Mouse (Mus musculus): ENCODE measurements at regions not wholly inside any gene's neighbourhood (a gene's known extent, or its start where the extent isn't known, plus 50 kb on each side); places are given as distances from the start of the nearest gene placed in this dataset.
A peak's percentile ranks its signal among the peaks of the same experiment; 100 is the strongest.

DNA sequence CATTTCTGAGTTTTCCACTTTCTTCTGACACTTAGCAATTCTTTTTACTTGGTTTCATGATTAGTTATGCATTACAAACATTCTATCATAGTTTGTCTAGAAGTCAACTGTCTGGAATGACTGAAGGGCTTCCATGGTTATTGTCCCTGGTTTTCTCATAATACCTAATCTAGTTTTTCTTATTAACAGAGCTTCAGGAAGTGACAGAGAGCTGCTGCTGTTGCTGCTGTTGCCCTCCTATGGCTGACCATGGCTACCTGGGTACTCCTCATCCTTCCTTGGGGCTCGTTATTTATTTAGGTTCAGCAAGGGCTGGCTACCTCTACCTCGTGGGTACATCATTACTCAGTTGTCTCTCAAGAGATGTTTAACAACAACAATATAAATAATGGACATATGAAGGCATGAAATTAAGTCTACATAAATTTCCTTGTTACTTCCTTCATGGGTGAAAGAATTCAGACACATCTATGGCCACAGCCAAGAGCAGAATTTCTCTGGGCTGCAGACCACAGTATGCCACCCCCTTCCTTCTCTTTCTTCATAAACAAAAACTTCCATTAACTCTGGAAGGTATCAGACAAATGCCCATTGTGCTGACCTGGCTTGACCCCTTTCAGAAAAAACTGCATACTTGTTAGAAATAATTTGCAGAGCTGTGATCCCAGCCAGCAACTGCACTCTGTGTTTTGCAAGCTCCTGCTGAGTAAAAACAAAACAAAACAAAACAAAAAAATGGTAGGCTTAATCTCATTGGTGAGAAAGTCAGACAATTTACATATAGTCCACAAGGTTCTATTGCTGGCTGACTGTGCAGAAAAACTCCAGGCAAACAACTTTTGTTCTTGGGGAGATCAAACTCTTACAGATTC lies 103.6 kb upstream of the Lgalsl start:
- no peak for ATAC-seq (ENCODE audit: low FRiP score)
- H3K4me1 ChIP-seq: peaks cover 2% of the 10 kb centered on the region; the same call in 1 of the 2 replicates
- no peaks in the 10 kb centered on the region for H3K9me3 ChIP-seq (replicated peaks)
- 49% methylated on average over 2 of the region's 2 CpGs for WGBS
- H3K9ac ChIP-seq: no peak overlapping the region
- no peak overlapping the region for H3K27ac ChIP-seq
- H3K36me3 ChIP-seq: no peaks in the 10 kb centered on the region
- H3K4me3 ChIP-seq: no peak overlapping the region
- H3K4me2 ChIP-seq (replicated peaks): no peak overlapping the region
- no peaks in the 10 kb centered on the region for H3K27me3 ChIP-seq

DNA sequence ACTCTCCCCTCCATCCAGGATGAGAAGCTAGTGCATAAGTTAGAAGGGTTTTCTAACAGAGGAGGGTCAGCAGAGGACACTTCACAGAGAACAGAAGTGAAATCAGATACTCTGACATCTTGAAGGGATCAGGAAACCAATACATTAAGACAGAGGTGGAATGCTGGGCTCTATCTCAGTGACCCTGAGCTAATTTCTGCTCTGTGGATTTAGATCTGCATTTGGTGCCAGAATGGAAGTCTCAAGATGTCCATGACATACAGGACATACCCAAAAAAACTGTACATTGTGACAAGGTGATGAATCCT lies 104.2 kb upstream of the Lgalsl start:
- H3K27me3 ChIP-seq: no peaks in the 10 kb centered on the region
- ATAC-seq (ENCODE audit: low FRiP score): no peak
- H3K4me3 ChIP-seq: no peak overlapping the region
- peaks cover 2% of the 10 kb centered on the region; the same call in 1 of the 2 replicates for H3K4me1 ChIP-seq
- no peak overlapping the region for H3K4me2 ChIP-seq (replicated peaks)
- no peak overlapping the region for H3K27ac ChIP-seq
- no peak overlapping the region for H3K9ac ChIP-seq
- H3K36me3 ChIP-seq: no peaks in the 10 kb centered on the region
- no peaks in the 10 kb centered on the region for H3K9me3 ChIP-seq (replicated peaks)

DNA sequence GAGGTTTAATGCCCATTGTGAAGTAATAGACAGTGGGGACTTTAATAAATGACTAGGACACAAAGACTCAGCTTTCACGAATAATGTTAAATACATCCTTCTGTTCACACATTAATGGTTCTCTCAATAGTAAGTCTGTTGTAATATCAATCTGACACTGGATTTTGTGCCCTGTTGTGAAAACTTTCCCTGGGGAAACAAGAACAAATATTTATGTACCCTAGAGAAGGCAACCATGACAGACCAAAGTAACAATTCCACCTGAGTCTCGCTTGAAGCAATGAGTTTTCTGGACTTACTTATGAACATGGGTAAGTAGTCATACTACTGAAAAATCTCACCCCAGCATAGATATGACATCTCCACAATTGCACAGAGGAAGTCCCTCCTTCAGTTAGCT lies 105.1 kb upstream of the Lgalsl start:
- Histone ChIP-seq H3K4me2 (replicated peaks) (no peak overlapping the region), H3K4me1 (peaks cover 2% of the 10 kb centered on the region; the same call in 1 of the 2 replicates), H3K27ac (no peak overlapping the region), H3K9ac (no peak overlapping the region), H3K36me3 (no peaks in the 10 kb centered on the region), H3K4me3 (no peak overlapping the region), H3K27me3 (no peaks in the 10 kb centered on the region), H3K9me3 (replicated peaks) (no peaks in the 10 kb centered on the region)
- 86% methylated on average over 2 of the region's 2 CpGs for WGBS
- ATAC-seq (ENCODE audit: low FRiP score): no peak

DNA sequence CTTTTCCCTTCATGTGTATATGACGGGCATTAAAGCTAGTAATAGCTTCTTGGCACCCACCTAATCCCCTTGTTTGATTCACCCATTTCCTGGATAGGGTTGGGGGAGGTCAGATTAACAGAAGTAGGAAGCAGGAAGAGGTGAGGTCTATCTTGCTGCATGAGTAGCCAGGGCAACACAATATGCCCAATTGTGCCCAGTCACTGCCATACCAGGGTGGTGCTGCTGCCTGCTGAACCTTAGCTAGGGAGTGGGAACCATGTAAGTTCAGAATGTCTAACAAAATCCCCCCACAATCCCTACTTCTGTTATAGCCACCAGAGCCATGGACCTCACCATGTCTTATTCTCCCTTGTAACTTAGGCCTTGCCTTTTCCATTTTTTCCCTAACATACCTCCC lies 106.1 kb upstream of the Lgalsl start:
- no peaks in the 10 kb centered on the region for H3K9me3 ChIP-seq (replicated peaks)
- peaks cover 2% of the 10 kb centered on the region; the same call in 1 of the 2 replicates for H3K4me1 ChIP-seq
- H3K9ac ChIP-seq: no peak overlapping the region
- H3K27ac ChIP-seq: no peak overlapping the region
- H3K4me2 ChIP-seq (replicated peaks): no peak overlapping the region
- ATAC-seq (ENCODE audit: low FRiP score): no peak
- no peak overlapping the region for H3K4me3 ChIP-seq
- no peaks in the 10 kb centered on the region for H3K27me3 ChIP-seq
- 90% methylated on average over 1 of the region's 1 CpGs for WGBS
- no peaks in the 10 kb centered on the region for H3K36me3 ChIP-seq

DNA sequence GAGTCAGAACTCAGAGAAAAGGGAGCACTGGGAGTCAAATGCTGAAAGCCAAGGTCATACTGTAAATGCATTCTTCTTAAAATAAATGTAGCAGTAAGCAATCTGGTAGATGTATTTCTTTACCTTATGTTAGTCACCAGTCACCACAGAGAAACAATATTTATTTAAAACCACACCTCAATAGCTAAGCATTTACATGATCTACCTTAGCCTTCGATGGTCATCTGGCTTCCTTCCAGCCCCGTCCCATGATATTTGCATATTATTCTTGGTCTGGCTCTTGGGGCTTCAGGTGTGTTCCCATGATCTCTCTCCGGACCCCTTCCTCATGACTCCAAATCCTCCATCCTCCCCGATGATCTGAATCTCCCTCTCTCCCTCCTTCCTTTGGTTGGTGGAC lies 107.1 kb upstream of the Lgalsl start:
- no peak for ATAC-seq (ENCODE audit: low FRiP score)

DNA sequence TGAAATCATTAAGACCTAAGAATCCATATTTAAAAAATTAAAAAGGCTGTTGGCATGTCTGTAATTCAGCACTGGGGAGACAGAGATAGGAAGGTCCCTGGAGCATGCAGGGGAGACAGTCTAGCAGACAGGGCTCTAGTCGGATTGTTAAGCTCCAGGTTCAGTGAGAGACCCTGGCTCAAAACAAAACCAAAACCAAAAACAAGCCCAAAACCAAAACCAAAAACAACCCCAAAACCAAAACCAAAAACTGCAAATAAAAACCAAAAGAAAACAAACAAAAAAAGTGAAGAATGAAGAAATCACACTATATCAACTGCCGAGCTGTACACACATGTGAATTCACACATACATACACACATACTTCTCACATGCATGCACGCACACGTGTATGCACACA lies 108.8 kb upstream of the Lgalsl start:
- Histone ChIP-seq H3K4me1 (peaks cover under 1% of the 10 kb centered on the region; the same call in 1 of the 2 replicates), H3K36me3 (no peaks in the 10 kb centered on the region), H3K9me3 (replicated peaks) (no peaks in the 10 kb centered on the region), H3K27me3 (no peaks in the 10 kb centered on the region), H3K9ac (no peak overlapping the region), H3K4me3 (no peak overlapping the region), H3K4me2 (replicated peaks) (no peak overlapping the region), H3K27ac (no peak overlapping the region)
- ATAC-seq (ENCODE audit: low FRiP score): no peak
- 89% methylated on average over 4 of the region's 4 CpGs for WGBS

More for the DNA sequence above, 107.1 kb upstream of the Lgalsl start:
- Histone ChIP-seq H3K9ac (no peak overlapping the region), H3K4me3 (no peak overlapping the region), H3K4me2 (replicated peaks) (no peak overlapping the region), H3K4me1 (peaks cover 2% of the 10 kb centered on the region; the same call in 1 of the 2 replicates), H3K36me3 (no peaks in the 10 kb centered on the region), H3K27me3 (no peaks in the 10 kb centered on the region), H3K9me3 (replicated peaks) (no peaks in the 10 kb centered on the region), H3K27ac (no peak overlapping the region)
- 90% methylated on average over 4 of the region's 4 CpGs for WGBS

DNA sequence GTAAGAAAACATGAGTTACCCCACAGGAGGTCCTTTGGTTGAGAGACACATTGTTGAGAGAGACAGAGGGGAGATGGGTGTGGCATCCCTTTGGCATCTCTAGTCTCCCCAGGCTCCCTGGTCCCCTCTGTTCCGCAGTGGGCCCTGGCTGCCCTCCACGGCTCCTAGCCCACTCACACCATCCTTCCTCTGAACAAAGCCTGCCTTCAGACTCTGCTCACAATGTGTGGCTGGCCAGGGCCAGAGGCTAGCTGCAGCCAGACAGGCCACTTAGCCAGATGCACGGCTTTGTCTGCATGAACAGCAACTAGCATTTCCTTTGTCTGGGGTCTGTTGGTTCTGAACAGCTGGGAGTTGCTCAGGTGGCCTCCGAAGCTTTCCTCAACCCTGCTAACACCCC lies 110.7 kb upstream of the Lgalsl start:
- Histone ChIP-seq H3K4me3 (no peak overlapping the region), H3K27me3 (no peaks in the 10 kb centered on the region), H3K27ac (no peak overlapping the region), H3K9ac (no peak overlapping the region), H3K36me3 (no peaks in the 10 kb centered on the region), H3K4me1 (no peaks in the 10 kb centered on the region), H3K9me3 (replicated peaks) (no peaks in the 10 kb centered on the region), H3K4me2 (replicated peaks) (no peak overlapping the region)
- WGBS: 25% methylated on average over 4 of the region's 4 CpGs
- ATAC-seq (ENCODE audit: low FRiP score): no peak

DNA sequence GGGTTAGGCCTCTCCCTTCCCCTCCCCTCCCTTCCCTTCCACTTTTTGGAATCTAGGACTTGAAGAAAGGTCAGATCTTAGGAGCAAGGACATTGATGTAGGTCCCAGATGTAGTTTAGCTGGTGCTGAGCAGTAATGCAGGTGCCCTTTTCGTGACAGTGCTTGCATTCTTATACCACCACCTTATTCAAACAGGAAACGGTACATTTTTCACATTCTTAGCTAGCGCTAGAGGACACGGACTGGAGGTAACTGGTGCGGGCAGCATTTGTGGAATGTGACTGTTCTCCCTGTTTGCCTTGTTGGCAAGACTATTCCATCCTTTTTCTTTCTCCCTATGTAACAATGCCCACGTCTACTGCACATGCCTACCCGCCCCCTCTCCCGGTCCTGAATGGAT lies 124.7 kb upstream of the Lgalsl start:
- no peak overlapping the region for H3K27ac ChIP-seq
- no peaks in the 10 kb centered on the region for H3K27me3 ChIP-seq
- H3K36me3 ChIP-seq: no peaks in the 10 kb centered on the region
- H3K9me3 ChIP-seq (replicated peaks): no peaks in the 10 kb centered on the region
- no peak overlapping the region for H3K9ac ChIP-seq
- WGBS: 53% methylated on average over 8 of the region's 8 CpGs
- H3K4me1 ChIP-seq: peaks cover 12% of the 10 kb centered on the region
- no peak overlapping the region for H3K4me2 ChIP-seq (replicated peaks)
- H3K4me3 ChIP-seq: no peak overlapping the region
- ATAC-seq (ENCODE audit: low FRiP score): no peak

DNA sequence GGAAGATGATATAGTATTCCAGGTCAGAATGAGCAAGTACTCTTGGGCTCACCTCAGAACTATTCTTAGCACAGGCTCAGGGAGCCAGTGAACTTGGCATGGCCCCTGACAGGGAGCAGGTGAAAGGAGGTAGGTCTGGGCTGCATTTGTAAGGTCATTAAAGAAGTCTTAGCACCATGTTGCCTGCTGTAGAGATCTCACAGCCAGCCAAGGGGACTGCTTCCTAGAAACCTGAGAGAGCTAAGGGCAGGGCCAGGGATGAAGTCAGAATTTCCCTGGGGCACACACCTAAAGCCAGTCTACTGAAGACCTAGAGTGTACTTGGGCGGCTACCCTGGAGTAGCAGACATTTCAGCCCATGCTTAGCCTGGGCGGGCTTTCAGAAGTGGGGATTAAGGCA lies 126.9 kb upstream of the Lgalsl start:
- Histone ChIP-seq H3K4me2 (replicated peaks) (no peak overlapping the region), H3K4me1 (peaks cover 12% of the 10 kb centered on the region), H3K27me3 (no peaks in the 10 kb centered on the region), H3K9ac (no peak overlapping the region), H3K27ac (peak overlapping the region; percentile 17; the same call in 1 of the 2 replicates), H3K4me3 (no peak overlapping the region), H3K36me3 (no peaks in the 10 kb centered on the region), H3K9me3 (replicated peaks) (no peaks in the 10 kb centered on the region)
- 69% methylated on average over 2 of the region's 2 CpGs for WGBS
- ATAC-seq (ENCODE audit: low FRiP score): no peak

DNA sequence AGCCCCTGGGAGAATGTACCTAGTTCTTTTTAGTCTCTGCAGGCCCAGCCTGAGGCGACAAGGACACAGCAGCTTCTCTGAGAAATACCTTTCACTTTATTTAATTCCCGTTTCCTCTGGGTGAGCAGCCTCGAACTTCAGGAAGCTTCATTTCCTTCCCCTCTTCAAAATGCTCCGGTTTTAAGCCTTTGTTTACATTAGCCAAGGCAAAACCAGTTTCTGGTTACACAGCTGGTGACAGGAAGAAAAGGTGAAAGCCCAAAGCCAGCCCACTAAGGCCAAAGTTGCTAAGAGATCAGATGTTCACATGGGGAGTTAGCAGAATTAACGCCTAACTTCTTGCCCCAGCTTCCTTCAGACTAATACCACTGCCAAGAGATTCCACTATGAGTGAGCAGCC lies 127.4 kb upstream of the Lgalsl start:
- H3K4me2 ChIP-seq (replicated peaks): no peak overlapping the region
- H3K4me1 ChIP-seq: peaks cover 12% of the 10 kb centered on the region
- no peak for ATAC-seq (ENCODE audit: low FRiP score)
- no peaks in the 10 kb centered on the region for H3K36me3 ChIP-seq
- 0 out of 2 replicates have a peak overlapping the region, but pooled peaks have one; percentile 17 for H3K27ac ChIP-seq
- no peaks in the 10 kb centered on the region for H3K9me3 ChIP-seq (replicated peaks)
- no peak overlapping the region for H3K9ac ChIP-seq
- H3K4me3 ChIP-seq: no peak overlapping the region
- no peaks in the 10 kb centered on the region for H3K27me3 ChIP-seq
- WGBS: 22% methylated on average over 5 of the region's 5 CpGs

DNA sequence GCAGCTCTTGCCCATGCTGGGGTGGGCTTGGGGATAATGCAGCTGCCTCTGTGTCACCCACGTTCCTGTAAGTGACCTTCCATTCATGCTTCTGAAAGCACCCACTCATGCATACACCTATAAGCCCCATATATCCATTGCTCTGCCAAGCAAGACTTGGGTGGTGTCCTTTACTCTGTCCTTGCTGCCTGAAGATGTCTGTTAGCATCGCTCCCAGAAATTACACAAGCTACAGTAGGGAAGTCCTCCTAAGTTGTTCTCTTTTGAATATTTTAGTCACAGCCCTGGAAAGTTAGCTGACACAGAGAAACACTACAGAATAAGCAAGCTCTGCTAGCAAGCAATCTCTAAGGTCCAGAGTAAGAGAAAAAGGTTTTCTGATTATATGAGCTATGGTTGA lies 129.2 kb upstream of the Lgalsl start:
- 56% methylated on average over 2 of the region's 2 CpGs for WGBS
- H3K4me3 ChIP-seq: no peak overlapping the region
- no peak overlapping the region for H3K4me2 ChIP-seq (replicated peaks)
- no peak for ATAC-seq (ENCODE audit: low FRiP score)
- peaks cover 12% of the 10 kb centered on the region for H3K4me1 ChIP-seq
- no peak overlapping the region for H3K27ac ChIP-seq
- no peaks in the 10 kb centered on the region for H3K9me3 ChIP-seq (replicated peaks)
- H3K36me3 ChIP-seq: no peaks in the 10 kb centered on the region
- no peaks in the 10 kb centered on the region for H3K27me3 ChIP-seq
- H3K9ac ChIP-seq: no peak overlapping the region

DNA sequence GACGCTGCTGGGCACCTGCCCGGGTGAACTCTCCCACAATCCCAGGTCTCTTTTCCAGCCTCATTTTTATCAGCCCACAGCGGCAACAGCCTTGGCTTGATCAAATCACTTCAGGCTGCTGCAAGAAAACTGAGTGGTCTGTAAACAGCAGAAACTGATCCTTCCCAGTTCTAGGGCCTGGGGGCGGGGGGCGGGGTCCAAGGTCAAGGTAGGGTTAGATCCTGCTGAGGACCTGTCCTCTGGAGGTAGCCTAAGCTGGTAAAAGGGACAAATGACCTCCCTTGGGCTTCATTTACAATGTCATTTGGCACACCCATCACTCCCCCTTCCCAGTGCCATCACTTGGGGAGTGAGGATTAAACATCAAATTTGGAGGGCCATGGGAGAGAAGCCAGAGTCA lies 129.9 kb upstream of the Lgalsl start:
- H3K9ac ChIP-seq: no peak overlapping the region
- WGBS: 66% methylated on average over 5 of the region's 5 CpGs

DNA sequence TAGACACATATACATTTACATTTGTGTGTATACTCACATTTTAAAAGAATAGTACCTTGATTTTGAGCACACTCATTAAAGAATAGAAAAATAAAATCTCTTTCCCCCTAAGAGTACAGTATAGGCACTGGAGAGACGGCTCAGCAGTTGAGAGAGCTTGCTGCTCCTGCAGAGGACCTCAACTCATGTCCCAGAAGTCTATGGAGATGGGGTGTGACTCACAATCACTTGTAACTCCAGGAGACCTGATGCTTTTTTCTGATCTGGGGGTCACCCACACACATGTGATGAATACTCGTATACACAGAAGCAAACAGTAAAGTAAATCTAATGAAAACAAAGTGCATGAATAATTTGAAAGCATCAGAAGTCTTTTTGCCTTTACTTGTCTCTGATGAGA lies 129.5 kb upstream of the Peli1 start:
- WGBS: 80% methylated on average over 2 of the region's 2 CpGs

More for the DNA sequence above, 129.9 kb upstream of the Lgalsl start:
- no peak for ATAC-seq (ENCODE audit: low FRiP score)
- no peak overlapping the region for H3K4me3 ChIP-seq
- H3K27me3 ChIP-seq: no peaks in the 10 kb centered on the region
- H3K4me1 ChIP-seq: peaks cover 12% of the 10 kb centered on the region
- H3K9me3 ChIP-seq (replicated peaks): no peaks in the 10 kb centered on the region
- H3K27ac ChIP-seq: no peak overlapping the region
- H3K36me3 ChIP-seq: no peaks in the 10 kb centered on the region
- H3K4me2 ChIP-seq (replicated peaks): no peak overlapping the region

More for the DNA sequence above, 129.5 kb upstream of the Peli1 start:
- Histone ChIP-seq H3K36me3 (no peaks in the 10 kb centered on the region), H3K9ac (no peak overlapping the region), H3K27me3 (no peaks in the 10 kb centered on the region), H3K27ac (no peak overlapping the region), H3K9me3 (replicated peaks) (no peaks in the 10 kb centered on the region), H3K4me3 (no peak overlapping the region), H3K4me1 (peaks cover 12% of the 10 kb centered on the region), H3K4me2 (replicated peaks) (no peak overlapping the region)
- ATAC-seq (ENCODE audit: low FRiP score): no peak
